Mouse (Mus musculus) kidney, adult 2 months (tissue): ENCODE data around the gene Zdhhc7.

Source experiments
- CTCF ChIP-seq: fragments of 200-500 bp; conservative IDR thresholded peaks from 2 replicates; pipeline ENCODE4 v1.5.1; 2011; ENCODE audit warnings: low read depth, mild to moderate bottlenecking, control low read depth, low read length, moderate library complexity, mixed read lengths; ENCODE audit not compliant: insufficient read depth, insufficient read length
- POLR2A ChIP-seq: fragments of 200-500 bp; IDR thresholded peaks from one replicate; pipeline ENCODE4 v1.6.1; 2011; ENCODE audit warnings: low read depth, low read length, control low read depth

GRCm38 (mm10) chr8:120089511-120089910 lies 11.8 kb downstream of the Zdhhc7 start:
- TF ChIP-seq CTCF: no peak
- TF ChIP-seq POLR2A: no peak
